16 mouse cellular contexts compared by ENCODE assay signal in the genomic region with DNA sequence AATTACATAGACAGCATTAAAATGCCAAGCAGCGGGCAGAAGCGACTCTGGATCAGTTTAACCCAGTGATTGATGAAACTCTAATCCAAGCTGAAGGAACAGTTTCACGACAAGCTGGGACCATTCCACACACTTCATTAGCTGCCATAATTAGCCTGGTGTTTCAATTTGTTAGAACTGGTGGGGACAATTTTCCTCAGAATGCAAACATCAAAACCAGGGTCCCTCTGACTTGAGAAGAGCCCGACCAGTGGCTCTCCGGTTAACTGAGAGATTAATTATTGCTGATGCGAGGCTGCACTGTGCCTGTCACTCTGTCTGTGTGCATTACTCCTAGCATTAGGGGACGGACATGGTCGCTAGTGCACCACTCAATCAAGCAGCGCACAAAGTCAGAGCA.
DNase-seq lines count a peak whose midpoint lies in the region; ATAC-seq and TF ChIP-seq lines count a peak whose summit lies in the region.
"Had no signal": no experiment of that assay in that cellular context is flagged by ENCODE, and none has a peak within 500 bp of the region (broad histone marks: within the 10 kb centered on the region; RNA-seq: fewer than 3 reads in every experiment).

No protein-coding gene starts in this region.

- WGBS in midbrain, embryonic 10.5 days: 66% methylated on average over 9 of the region's 9 CpGs
- WGBS in midbrain, embryonic 16.5 days: 42% methylated on average over 9 of the region's 9 CpGs
- WGBS in hindbrain, embryonic 14.5 days: 25% methylated on average over 9 of the region's 9 CpGs
- WGBS in neural tube, embryonic 15.5 days: 29% methylated on average over 9 of the region's 9 CpGs
- WGBS in thymus, adult 2 months: 86% methylated on average over 9 of the region's 9 CpGs

- no peak overlapping the region for H3K9ac ChIP-seq in midbrain, embryonic 16.5 days (ENCODE audit: low read depth, low read length)
- no peak overlapping the region for H3K9ac ChIP-seq in hindbrain, embryonic 14.5 days
- no peak overlapping the region for H3K9ac ChIP-seq in neural tube, embryonic 15.5 days (replicated peaks)
- H3K9ac ChIP-seq: heart, embryonic 13.5 days; limb, embryonic 15.5 days; liver, postnatal 0 days had no signal

- no peak for TF ChIP-seq POLR2A in thymus, adult 2 months (IDR thresholded peaks at IDR 0.05; ENCODE audit: control insufficient read depth, extremely low read depth, insufficient read depth, low read length, poor library complexity)

- peaks cover 19% of the 10 kb centered on the region for H3K4me1 ChIP-seq in midbrain, embryonic 10.5 days
- no peaks in the 10 kb centered on the region for H3K4me1 ChIP-seq in midbrain, embryonic 16.5 days (ENCODE audit: control insufficient read depth, insufficient read depth, low read length)
- peaks cover 6% of the 10 kb centered on the region; the same call in 1 of the 2 replicates for H3K4me1 ChIP-seq in hindbrain, embryonic 14.5 days (replicated peaks; ENCODE audit: control insufficient read depth, insufficient read depth, low read length)
- peaks cover 10% of the 10 kb centered on the region for H3K4me1 ChIP-seq in neural tube, embryonic 15.5 days
- no peaks in the 10 kb centered on the region for H3K4me1 ChIP-seq in thymus, adult 2 months (replicated peaks; ENCODE audit: control insufficient read depth, insufficient read depth, low read length)
- H3K4me1 ChIP-seq: heart, embryonic 13.5 days; limb, embryonic 15.5 days had no signal

- H3K4me2 ChIP-seq in midbrain, embryonic 16.5 days (ENCODE audit: low read length): no peak overlapping the region
- H3K4me2 ChIP-seq in hindbrain, embryonic 14.5 days (replicated peaks): no peak overlapping the region
- H3K4me2 ChIP-seq in neural tube, embryonic 15.5 days: peak overlapping the region; percentile 3; the same call in 1 of the 2 replicates
- H3K4me2 ChIP-seq: heart, embryonic 13.5 days; limb, embryonic 15.5 days had no signal

- H3K27ac ChIP-seq in midbrain, embryonic 10.5 days (replicated peaks): 0 out of 2 replicates have a peak overlapping the region, but pooled peaks have one; percentile 52
- H3K27ac ChIP-seq in midbrain, embryonic 16.5 days (ENCODE audit: low read length): no peak overlapping the region
- H3K27ac ChIP-seq in hindbrain, embryonic 14.5 days: no peak overlapping the region
- H3K27ac ChIP-seq in neural tube, embryonic 15.5 days (replicated peaks): no peak overlapping the region
- H3K27ac ChIP-seq in thymus, adult 2 months (ENCODE audit: control insufficient read depth, insufficient read depth, low read length): no peak overlapping the region
- H3K27ac ChIP-seq: heart, embryonic 13.5 days; limb, embryonic 15.5 days had no signal

- ATAC-seq in midbrain, embryonic 16.5 days: no peak
- no peak for ATAC-seq in hindbrain, embryonic 14.5 days (ENCODE audit: low FRiP score)
- no peak for ATAC-seq in neural tube, embryonic 15.5 days (ENCODE audit: low FRiP score)
- ATAC-seq: activated CD4-positive, CD25-positive, alpha-beta regulatory T cell, adult 4 months; liver, postnatal 0 days had no signal

- no peaks in the 10 kb centered on the region for H3K9me3 ChIP-seq in midbrain, embryonic 10.5 days (replicated peaks)
- peaks cover 2% of the 10 kb centered on the region; the same call in 1 of the 2 replicates for H3K9me3 ChIP-seq in midbrain, embryonic 16.5 days (replicated peaks; ENCODE audit: control insufficient read depth, low read length, poor library complexity, severe bottlenecking)
- 0 out of 2 replicates have a peak, but pooled peaks cover 7% of the 10 kb centered on the region for H3K9me3 ChIP-seq in hindbrain, embryonic 14.5 days (ENCODE audit: control insufficient read depth, low read length)
- H3K9me3 ChIP-seq in neural tube, embryonic 15.5 days (replicated peaks): 0 out of 2 replicates have a peak, but pooled peaks cover 3% of the 10 kb centered on the region
- H3K9me3 ChIP-seq: heart, embryonic 13.5 days; limb, embryonic 15.5 days had no signal

- DNase-seq in embryo, embryonic 11 days: peak; percentile 7
- no peak for DNase-seq in embryo, embryonic 9.5 days (ENCODE audit: extremely low spot score)
- DNase-seq in midbrain, embryonic 10.5 days (ENCODE audit: low spot score): no peak
- DNase-seq in hindbrain, embryonic 14.5 days (ENCODE audit: low spot score): peak; percentile 33
- no peak for DNase-seq in gastrocnemius, adult 8-10 months (ENCODE audit: low spot score in 2 of 2)
- no peak for DNase-seq in thymus, adult 2 months
- DNase-seq: adrenal gland, postnatal 36 days; kidney, adult 2 months; liver, postnatal 0 days; lung, postnatal 4 days; right cerebral cortex, postnatal 25 days had no signal

- no peaks in the 10 kb centered on the region for H3K27me3 ChIP-seq in midbrain, embryonic 10.5 days (ENCODE audit: low read depth, poor library complexity, severe bottlenecking)
- H3K27me3 ChIP-seq in midbrain, embryonic 16.5 days (ENCODE audit: control insufficient read depth, insufficient read depth, low read depth, low read length): no peaks in the 10 kb centered on the region
- H3K27me3 ChIP-seq in hindbrain, embryonic 14.5 days (ENCODE audit: control insufficient read depth, insufficient read depth, low read length): no peaks in the 10 kb centered on the region
- H3K27me3 ChIP-seq in neural tube, embryonic 15.5 days (replicated peaks): peaks cover 10% of the 10 kb centered on the region
- no peaks in the 10 kb centered on the region for H3K27me3 ChIP-seq in thymus, adult 2 months (ENCODE audit: control insufficient read depth, insufficient read depth, low read length)
- H3K27me3 ChIP-seq: heart, embryonic 13.5 days; limb, embryonic 15.5 days had no signal

- no peak overlapping the region for H3K4me3 ChIP-seq in midbrain, embryonic 10.5 days
- no peak overlapping the region for H3K4me3 ChIP-seq in midbrain, embryonic 16.5 days (ENCODE audit: low read depth, low read length)
- no peak overlapping the region for H3K4me3 ChIP-seq in hindbrain, embryonic 14.5 days (replicated peaks; ENCODE audit: low read length)
- no peak overlapping the region for H3K4me3 ChIP-seq in neural tube, embryonic 15.5 days (replicated peaks)
- no peak overlapping the region for H3K4me3 ChIP-seq in thymus, adult 2 months (ENCODE audit: control insufficient read depth, insufficient read depth, low read length)
- H3K4me3 ChIP-seq: heart, embryonic 13.5 days; limb, embryonic 15.5 days had no signal

- TF ChIP-seq CTCF in thymus, adult 2 months (IDR thresholded peaks at IDR 0.05; ENCODE audit: borderline replicate concordance, control insufficient read depth, extremely low read depth, insufficient read depth, low read length, poor library complexity): no peak

- no peaks in the 10 kb centered on the region for H3K36me3 ChIP-seq in midbrain, embryonic 10.5 days
- no peaks in the 10 kb centered on the region for H3K36me3 ChIP-seq in midbrain, embryonic 16.5 days (ENCODE audit: control insufficient read depth, insufficient read depth, low read length)
- H3K36me3 ChIP-seq in hindbrain, embryonic 14.5 days (replicated peaks; ENCODE audit: control insufficient read depth, insufficient read depth): no peaks in the 10 kb centered on the region
- H3K36me3 ChIP-seq in neural tube, embryonic 15.5 days: no peaks in the 10 kb centered on the region
- H3K36me3 ChIP-seq in thymus, adult 2 months (ENCODE audit: control insufficient read depth, insufficient read depth, low read length): no peaks in the 10 kb centered on the region
- H3K36me3 ChIP-seq: heart, embryonic 13.5 days; limb, embryonic 15.5 days had no signal

Comparison
In these comparisons a context has a peak if more than half of its experiments do, and no peak if none do; other contexts are left out.
1. DNase-seq: peak in embryo, embryonic 11 days (single experiment) and hindbrain, embryonic 14.5 days (single experiment); none in embryo, embryonic 9.5 days (single experiment), midbrain, embryonic 10.5 days (single experiment), gastrocnemius, adult 8-10 months (0 of 2) and thymus, adult 2 months (single experiment).